Mouse (Mus musculus) bone marrow macrophage, adult 2 months (primary cell): Measurements from ENCODE around the gene Ccl12.

Experiments
- CTCF ChIP-seq: IDR thresholded peaks from 2 replicates; pipeline ENCODE4 v1.5.1; 2012; ENCODE audit warnings: low read depth, mild to moderate bottlenecking, low read length, moderate library complexity
- POLR2A ChIP-seq: IDR thresholded peaks from 2 replicates; pipeline ENCODE4 v1.6.1; 2012; ENCODE audit warnings: mild to moderate bottlenecking, low read depth, low read length, borderline replicate concordance

GRCm38 (mm10) chr11:82099511-82100323 is 1.9 kb upstream of the Ccl12 start:
- TF ChIP-seq POLR2A (no peak), CTCF (no peak)
